ENCODE assay signal across 13 mouse cellular contexts in genomic region chr3:55524491-55525195, GRCm38 (mm10). TPM values are rescaled to one million over a fixed set of nuclear protein-coding genes. Genes with fewer than 3 reads are reported as not detected.
A peak's percentile ranks its signal among the peaks of the same experiment; 100 is the strongest.
DNase-seq lines count a peak whose midpoint lies in the region; ATAC-seq lines count a peak whose summit lies in the region.
"Had no signal": no experiment of that assay in that cellular context is flagged by ENCODE, and none has a peak within 500 bp of the region (broad histone marks: within the 10 kb centered on the region; RNA-seq: fewer than 3 reads in every experiment).

No protein-coding gene starts in this region.

- peak overlapping the region; percentile 40; the same call in 1 of the 2 replicates for H3K27ac ChIP-seq in limb, embryonic 15.5 days

- intact Hi-C loops in gastrocnemius, postnatal 14 days (cut with DNase I; ENCODE audit: low total_unique reads): loop anchor here (10.0 kb wide), 1 partner anchor 230 kb away; no protein-coding TSS in a partner anchor

- 41% methylated on average over 9 of the region's 9 CpGs for WGBS in limb, embryonic 15.5 days

- peak; percentile 58 to 63 for DNase-seq in cerebellum, postnatal 10 days
- DNase-seq in cerebellum, adult 11 months: no peak
- peak; percentile 46 for DNase-seq in Muller cell, postnatal 12 days (ENCODE audit: inconsistent ontology term)
- DNase-seq in gastrocnemius, postnatal 14 days: peak; percentile 57
- DNase-seq in lung, postnatal 36 days: no peak
- no peak for DNase-seq in urinary bladder, postnatal 4 days (ENCODE audit: low spot score in 2 of 2)
- DNase-seq in right cerebral cortex, postnatal 4 days: no peak
- DNase-seq: cerebellum, adult 8-10 months; lung, postnatal 10 days had no signal

- H3K4me1 ChIP-seq in limb, embryonic 15.5 days: peaks cover 19% of the 10 kb centered on the region

- no peak overlapping the region for H3K9ac ChIP-seq in limb, embryonic 15.5 days

- no peaks in the 10 kb centered on the region for H3K9me3 ChIP-seq in limb, embryonic 15.5 days

- H3K4me2 ChIP-seq in limb, embryonic 15.5 days: no peak overlapping the region

- no peaks in the 10 kb centered on the region for H3K27me3 ChIP-seq in limb, embryonic 15.5 days

- H3K36me3 ChIP-seq in limb, embryonic 15.5 days: no peaks in the 10 kb centered on the region

- H3K4me3 ChIP-seq in limb, embryonic 15.5 days: no peak overlapping the region

- peak; percentile 42; the same call in 1 of the 2 replicates for ATAC-seq in limb, embryonic 15.5 days (ENCODE audit: insufficient number of reproducible peaks, low FRiP score, low TSS enrichment, low read depth)

RNA-seq across cellular contexts. Expression of gene Gm21954, which starts 52.6 kb away (rescaled TPM):
- total RNA-seq in gastrocnemius, postnatal 14 days (2021): not detected
- polyA plus RNA-seq in limb, embryonic 15.5 days (2015; fragmentation: Nextera tagmentation; extraction: Ambion mirVana): not detected in 2 replicates
- total RNA-seq: gastrocnemius, postnatal 36 days; layer of hippocampus, adult 18-20 months had no signal
- polyA plus RNA-seq: small intestine, adult 2 months had no signal

Comparison
In these comparisons a context has a peak if more than half of its experiments do, and no peak if none do; other contexts are left out.
1. DNase-seq: peak in cerebellum, postnatal 10 days (2 of 2), Muller cell, postnatal 12 days (single experiment) and gastrocnemius, postnatal 14 days (single experiment); none in cerebellum, adult 11 months (single experiment), lung, postnatal 36 days (single experiment), urinary bladder, postnatal 4 days (0 of 2) and right cerebral cortex, postnatal 4 days (single experiment).